Mouse (Mus musculus) intestine, embryonic 15.5 days (tissue): ENCODE data around the gene Amz1. TPM values are rescaled to one million over a fixed set of nuclear protein-coding genes. Genes with fewer than 3 reads are reported as not detected.
A peak's percentile ranks its signal among the peaks of the same experiment; 100 is the strongest.

Experiments
- ATAC-seq: fragments of 200-750 bp; cut with Nextera tagmentation; 2 replicates; pipeline ENCODE4 v1.8.0; 2017; ENCODE audit warnings: moderate TSS enrichment, moderate library complexity
- H3K27ac ChIP-seq: fragments of 300-500 bp; sonication (generic); 2 replicates; pipeline ENCODE4 v1.5.1; 2015; ENCODE audit warnings: mild to moderate bottlenecking, inconsistent platforms
- H3K27me3 ChIP-seq: fragments of 300-500 bp; sonication (generic); replicated peaks from 2 replicates; pipeline ENCODE4 v1.6.1; 2015; ENCODE audit warnings: inconsistent platforms
- H3K36me3 ChIP-seq: fragments of 300-500 bp; sonication (generic); 2 replicates; pipeline ENCODE4 v1.6.1; 2015; ENCODE audit warnings: inconsistent platforms
- H3K4me1 ChIP-seq: fragments of 300-500 bp; sonication (generic); replicated peaks from 2 replicates; pipeline ENCODE4 v1.6.1; 2015; ENCODE audit warnings: inconsistent platforms
- H3K4me2 ChIP-seq: fragments of 300-500 bp; sonication (generic); replicated peaks from 2 replicates; pipeline ENCODE4 v1.6.1; 2015; ENCODE audit warnings: mild to moderate bottlenecking, inconsistent platforms
- H3K4me3 ChIP-seq: fragments of 300-500 bp; sonication (generic); replicated peaks from 2 replicates; pipeline ENCODE4 v1.5.1; 2015; ENCODE audit warnings: inconsistent platforms
- H3K9ac ChIP-seq: fragments of 300-500 bp; sonication (generic); 2 replicates; pipeline ENCODE4 v1.6.1; 2015; ENCODE audit warnings: inconsistent platforms
- H3K9me3 ChIP-seq: fragments of 300-500 bp; sonication (generic); 2 replicates; pipeline ENCODE4 v1.6.1; 2016; ENCODE audit warnings: inconsistent platforms
- WGBS: fragments of 180-500 bp; shearing (Covaris S2); methylation state at CpG from one replicate; pipeline ENCODE4 v1.1.7; 2015; 5-methylcytosine and 5-hydroxymethylcytosine counted together
- polyA plus RNA-seq: library from polyadenylated mRNA; unstranded; fragments of >200 nt; fragmentation: Nextera tagmentation; extraction: Ambion mirVana; gene quantifications from 2 replicates; pipeline ENCODE4 v1.2.1, GENCODE M21; 2015

The Amz1 gene
- polyA plus RNA-seq, 1 experiment from 2014 or later, result 1.1 TPM

DNA sequence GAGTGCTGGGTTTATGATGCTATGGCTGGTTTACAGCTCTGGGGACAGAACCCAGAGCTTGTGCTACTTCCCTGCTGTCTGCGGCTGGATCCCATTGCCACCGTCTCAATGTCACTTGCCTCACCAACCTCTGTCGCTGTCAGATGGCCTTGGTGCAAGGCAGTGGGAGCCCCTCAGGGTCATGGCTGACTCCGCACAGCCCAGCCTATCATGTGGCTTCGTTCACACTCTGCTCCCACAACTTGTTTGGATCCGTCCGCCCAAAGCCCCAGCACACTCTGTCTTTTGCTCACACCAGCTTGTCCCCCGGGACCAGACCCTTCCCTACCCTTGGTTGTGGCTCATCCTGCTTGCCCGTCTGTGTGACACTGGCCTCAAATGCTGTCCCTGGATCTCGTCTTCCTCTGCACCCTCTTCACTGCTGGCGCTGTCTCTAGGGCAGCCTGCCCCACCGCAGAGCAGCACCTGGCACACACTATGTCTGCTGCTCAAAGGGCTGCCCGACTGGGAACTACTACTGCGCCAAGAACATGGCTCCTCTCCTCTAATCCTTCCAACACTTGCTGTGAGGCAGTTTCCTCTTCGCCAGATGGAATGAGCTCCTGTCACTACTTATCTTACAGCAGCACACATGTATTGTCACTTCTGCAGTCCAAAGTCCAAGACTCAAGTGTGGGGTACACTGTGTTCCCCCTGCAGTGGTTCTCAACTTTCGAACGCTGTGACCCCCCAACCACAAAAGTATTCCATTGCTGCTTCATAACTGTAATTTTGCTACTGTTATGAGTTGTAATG lies 3.2 kb downstream of the Amz1 start:
- H3K27me3 ChIP-seq, result no peaks in the 10 kb centered on the region
- ATAC-seq, result no peak
- 82% methylated on average over 17 of the region's 17 CpGs for WGBS
- no peak overlapping the region for H3K4me3 ChIP-seq
- H3K4me2 ChIP-seq, result no peak overlapping the region
- H3K9ac ChIP-seq, result no peak overlapping the region
- H3K27ac ChIP-seq, result no peak overlapping the region
- H3K9me3 ChIP-seq, result no peaks in the 10 kb centered on the region
- H3K4me1 ChIP-seq, result no peaks in the 10 kb centered on the region
- H3K36me3 ChIP-seq, result no peaks in the 10 kb centered on the region

DNA sequence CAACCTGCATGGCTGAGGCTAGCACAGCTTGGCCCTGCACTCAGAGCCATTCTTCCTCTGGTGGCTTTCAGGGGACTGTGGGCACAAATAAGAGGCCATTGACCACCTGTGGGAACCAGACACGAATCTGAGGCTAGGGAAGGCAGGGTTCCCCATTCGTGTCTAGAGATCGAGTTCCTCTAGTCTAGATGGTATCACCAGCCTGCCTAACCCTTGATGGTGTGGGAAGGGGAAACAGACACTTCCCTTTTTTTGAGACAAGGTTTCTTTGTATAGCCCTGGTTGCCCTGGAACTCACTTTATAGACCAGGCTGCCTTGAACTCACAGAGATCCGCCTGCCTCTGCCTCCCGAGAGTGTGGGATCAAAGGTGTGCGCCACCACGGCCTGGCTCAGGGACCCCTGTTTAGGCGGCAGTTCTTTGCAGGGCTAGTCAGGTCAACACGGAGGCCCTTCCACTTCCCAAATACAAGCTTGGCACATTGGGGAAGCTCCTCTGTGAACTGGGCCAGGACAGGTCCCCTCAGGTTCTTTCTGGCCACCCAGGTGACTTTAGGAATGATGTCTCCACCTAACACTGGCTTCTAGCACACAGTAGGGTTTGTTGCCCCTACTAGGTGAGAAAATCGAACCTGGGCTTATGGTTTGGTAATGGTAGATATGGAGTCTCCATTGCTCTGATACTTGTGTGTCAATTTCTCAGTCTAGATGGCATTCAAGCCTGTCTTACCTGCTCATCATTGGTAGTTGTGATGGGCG lies 7.3 kb downstream of the Amz1 start:
- ATAC-seq, result no peak
- H3K9me3 ChIP-seq, result no peaks in the 10 kb centered on the region
- no peak overlapping the region for H3K4me3 ChIP-seq
- H3K4me2 ChIP-seq, result no peak overlapping the region
- no peak overlapping the region for H3K9ac ChIP-seq
- H3K27me3 ChIP-seq, result peaks cover 9% of the 10 kb centered on the region
- WGBS, result 86% methylated on average over 11 of the region's 11 CpGs
- no peak overlapping the region for H3K27ac ChIP-seq
- no peaks in the 10 kb centered on the region for H3K36me3 ChIP-seq
- H3K4me1 ChIP-seq, result peaks cover 10% of the 10 kb centered on the region

DNA sequence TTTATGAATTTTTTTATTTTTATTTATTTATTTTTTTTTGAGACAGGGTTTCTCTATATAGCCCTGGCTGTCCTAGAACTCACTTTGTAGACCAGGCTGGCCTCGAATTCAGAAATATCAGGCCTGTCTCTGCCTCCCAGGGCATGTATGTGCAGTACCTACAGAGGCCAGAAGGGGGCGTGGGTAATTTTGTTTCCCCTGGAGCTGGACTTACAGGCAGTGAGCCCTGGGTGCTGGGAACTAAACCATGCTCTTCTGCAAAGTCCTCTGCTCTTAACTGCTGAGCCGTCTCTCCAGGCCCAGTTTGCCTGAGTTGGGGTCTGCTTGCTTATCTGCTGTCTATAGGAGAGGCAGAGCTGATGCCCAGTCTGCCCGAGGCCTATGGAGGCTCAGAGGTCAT lies 8.3 kb downstream of the Amz1 start:
- Histone ChIP-seq H3K36me3 (no peaks in the 10 kb centered on the region), H3K4me2 (no peak overlapping the region), H3K4me3 (no peak overlapping the region), H3K4me1 (peaks cover 13% of the 10 kb centered on the region), H3K9me3 (no peaks in the 10 kb centered on the region), H3K9ac (no peak overlapping the region), H3K27me3 (peaks cover 18% of the 10 kb centered on the region), H3K27ac (no peak overlapping the region)
- 64% methylated on average over 4 of the region's 4 CpGs for WGBS
- ATAC-seq, result no peak

DNA sequence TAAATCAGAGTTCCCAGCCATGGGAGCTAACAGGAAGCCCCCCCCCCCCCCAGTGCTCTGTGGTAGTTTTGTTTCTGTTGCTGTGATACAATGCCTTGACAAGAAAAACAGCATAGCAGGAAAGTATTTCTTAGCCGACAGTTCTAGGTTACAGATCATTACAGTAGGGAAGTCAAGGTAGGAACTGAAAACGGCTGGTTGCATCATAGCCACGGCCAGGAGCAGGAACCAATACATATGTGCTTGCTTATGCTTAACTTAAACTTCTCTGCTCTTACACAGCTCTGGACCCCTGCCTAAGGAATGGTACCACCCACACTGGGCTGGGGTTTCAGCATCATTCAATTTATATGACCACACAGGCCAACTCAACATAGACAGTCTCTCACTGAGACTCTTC lies 9.4 kb downstream of the Amz1 start:
- Histone ChIP-seq H3K27ac (no peak overlapping the region), H3K36me3 (no peaks in the 10 kb centered on the region)
- ATAC-seq, result no peak

DNA sequence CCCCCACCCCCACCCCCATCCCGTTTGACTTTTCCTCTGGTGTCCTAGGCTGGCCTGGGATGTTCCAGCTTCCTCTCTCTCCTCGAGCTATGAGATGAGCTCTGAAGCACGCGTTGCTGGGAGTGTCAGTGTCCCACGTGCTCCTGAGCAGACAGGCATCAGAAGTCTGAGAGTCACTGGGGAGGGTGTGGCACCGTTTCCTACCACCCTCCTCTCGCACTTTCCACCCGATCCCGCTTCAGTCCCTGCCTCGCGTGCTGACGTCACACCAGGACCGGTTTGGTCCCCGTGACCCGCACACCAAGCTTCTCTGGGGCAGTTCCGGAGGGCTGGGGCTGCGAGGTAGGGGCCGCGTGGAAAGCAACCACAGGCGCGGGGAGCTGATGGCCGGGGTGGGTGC lies 11.4 kb downstream of the Amz1 start:
- 1% methylated on average over 19 of the region's 22 CpGs for WGBS
- Histone ChIP-seq H3K4me2 (peak overlapping the region; percentile 84), H3K9me3 (no peaks in the 10 kb centered on the region), H3K4me3 (peak overlapping the region; percentile 34), H3K4me1 (peaks cover 14% of the 10 kb centered on the region), H3K27ac (no peak overlapping the region), H3K27me3 (peaks cover 21% of the 10 kb centered on the region), H3K36me3 (no peaks in the 10 kb centered on the region), H3K9ac (peak overlapping the region; percentile 29)
- peak; percentile 67 for ATAC-seq

More for the DNA sequence above, 9.4 kb downstream of the Amz1 start:
- Histone ChIP-seq H3K9me3 (no peaks in the 10 kb centered on the region), H3K4me1 (peaks cover 14% of the 10 kb centered on the region), H3K4me3 (no peak overlapping the region), H3K9ac (no peak overlapping the region), H3K4me2 (no peak overlapping the region), H3K27me3 (peaks cover 21% of the 10 kb centered on the region)
- 65% methylated on average over 3 of the region's 3 CpGs for WGBS

DNA sequence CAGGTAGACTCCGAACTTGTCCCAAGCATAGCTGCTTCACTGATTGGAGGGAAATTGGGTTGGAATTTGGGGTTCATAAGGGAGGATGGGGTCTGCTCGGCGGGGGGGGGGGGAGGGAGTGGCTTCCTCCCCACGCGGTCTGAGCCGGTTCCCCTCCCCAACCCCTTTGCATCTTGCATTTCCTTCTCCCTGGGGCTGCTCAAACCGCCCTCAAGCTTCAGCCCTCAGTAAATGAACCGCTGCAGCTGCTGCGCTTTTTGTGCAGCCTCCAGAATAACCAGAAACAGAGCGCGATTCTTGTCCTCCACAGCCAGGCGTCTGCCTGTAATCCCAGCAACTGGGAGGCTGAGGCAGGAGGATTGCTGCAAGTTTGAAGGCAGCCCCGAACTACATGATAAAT lies 12.2 kb downstream of the Amz1 start:
- H3K4me2 ChIP-seq, result peak overlapping the region; percentile 84
- 0 out of 2 replicates have a peak overlapping the region, but pooled peaks have one; percentile 34 for H3K4me3 ChIP-seq
- ATAC-seq, result peak; percentile 21; the same call in 1 of the 2 replicates

DNA sequence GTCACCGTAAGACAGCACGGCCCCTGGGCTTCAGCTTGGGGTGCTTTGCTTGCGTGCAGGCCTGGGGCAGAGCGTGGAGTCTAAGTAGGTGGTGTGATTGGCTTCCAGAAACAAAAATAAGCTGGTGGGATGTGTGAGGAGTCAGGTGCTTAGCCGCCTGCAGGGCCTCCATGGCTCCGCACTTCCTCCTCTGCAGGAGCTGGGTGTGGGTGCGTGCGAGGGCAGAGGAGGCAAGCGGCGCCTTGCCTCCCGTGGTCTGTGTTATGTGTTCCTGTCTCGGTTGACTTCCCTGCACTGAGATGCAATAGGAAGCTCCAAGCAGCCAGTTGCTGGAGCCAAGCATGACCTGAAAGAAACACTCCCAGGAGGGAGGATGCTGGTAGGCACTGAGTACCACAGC lies 15.9 kb downstream of the Amz1 start:
- peaks cover 14% of the 10 kb centered on the region for H3K4me1 ChIP-seq
- no peak for ATAC-seq
- no peak overlapping the region for H3K9ac ChIP-seq
- WGBS, result 79% methylated on average over 12 of the region's 12 CpGs
- no peaks in the 10 kb centered on the region for H3K9me3 ChIP-seq
- H3K4me3 ChIP-seq, result no peak overlapping the region
- H3K4me2 ChIP-seq, result no peak overlapping the region
- H3K36me3 ChIP-seq, result no peaks in the 10 kb centered on the region
- H3K27ac ChIP-seq, result no peak overlapping the region
- H3K27me3 ChIP-seq, result peaks cover 21% of the 10 kb centered on the region

More for the DNA sequence above, 12.2 kb downstream of the Amz1 start:
- Histone ChIP-seq H3K9me3 (no peaks in the 10 kb centered on the region), H3K9ac (no peak overlapping the region), H3K27me3 (peaks cover 21% of the 10 kb centered on the region), H3K4me1 (peaks cover 14% of the 10 kb centered on the region), H3K27ac (no peak overlapping the region), H3K36me3 (no peaks in the 10 kb centered on the region)
- 20% methylated on average over 11 of the region's 13 CpGs for WGBS

DNA sequence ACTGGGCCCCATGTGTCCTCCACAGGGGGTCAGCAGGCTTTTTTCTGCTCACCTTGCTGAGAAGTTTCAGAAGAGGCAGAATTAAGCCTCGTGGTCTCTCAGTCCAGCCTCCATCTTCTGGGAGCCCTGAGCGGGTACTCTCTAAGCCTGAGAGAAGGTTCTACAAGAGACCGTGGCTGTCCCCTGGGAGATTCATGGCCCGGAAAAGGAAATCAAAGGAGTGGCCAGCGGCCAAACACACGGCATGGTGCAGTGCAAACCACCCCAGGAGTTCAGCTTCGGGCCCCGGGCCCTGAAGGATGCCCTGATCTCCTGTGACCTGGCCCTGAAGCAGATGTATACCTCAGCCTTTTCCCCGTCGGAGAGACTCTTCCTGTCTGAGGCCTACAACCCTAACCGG lies 17.1 kb downstream of the Amz1 start:
- Histone ChIP-seq H3K4me3 (no peak overlapping the region), H3K4me1 (0 out of 2 replicates have a peak, but pooled peaks cover 4% of the 10 kb centered on the region), H3K4me2 (no peak overlapping the region), H3K9ac (no peak overlapping the region), H3K9me3 (no peaks in the 10 kb centered on the region), H3K27ac (no peak overlapping the region), H3K27me3 (peaks cover 14% of the 10 kb centered on the region), H3K36me3 (no peaks in the 10 kb centered on the region)
- no peak for ATAC-seq
- WGBS, result 74% methylated on average over 11 of the region's 11 CpGs

DNA sequence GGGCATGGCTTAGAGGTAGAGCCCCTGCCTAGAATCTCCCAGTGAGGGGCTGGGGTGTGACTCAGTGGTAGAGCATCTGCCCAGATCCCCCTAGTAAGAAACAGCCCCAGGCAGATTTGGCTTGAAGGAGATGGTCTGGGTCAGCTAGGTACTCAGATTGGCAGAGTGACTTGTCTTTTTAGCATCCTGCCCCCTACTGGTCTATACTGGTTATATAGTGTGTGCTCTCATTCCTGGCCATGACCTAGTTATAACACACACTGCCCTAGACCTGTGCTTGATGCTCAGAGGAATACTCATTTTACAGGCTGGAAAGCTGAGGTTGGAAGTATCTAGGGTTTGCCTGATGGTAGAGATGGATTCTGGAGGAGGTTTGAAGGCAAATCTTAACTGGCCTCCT lies 17.9 kb downstream of the Amz1 start:
- no peak overlapping the region for H3K4me2 ChIP-seq
- H3K4me1 ChIP-seq, result 0 out of 2 replicates have a peak, but pooled peaks cover 4% of the 10 kb centered on the region
- H3K27me3 ChIP-seq, result peaks cover 6% of the 10 kb centered on the region; the same call in 1 of the 2 replicates
- no peaks in the 10 kb centered on the region for H3K9me3 ChIP-seq
- ATAC-seq, result no peak
- H3K4me3 ChIP-seq, result no peak overlapping the region
- no peak overlapping the region for H3K9ac ChIP-seq
- H3K36me3 ChIP-seq, result no peaks in the 10 kb centered on the region
- no peak overlapping the region for H3K27ac ChIP-seq

DNA sequence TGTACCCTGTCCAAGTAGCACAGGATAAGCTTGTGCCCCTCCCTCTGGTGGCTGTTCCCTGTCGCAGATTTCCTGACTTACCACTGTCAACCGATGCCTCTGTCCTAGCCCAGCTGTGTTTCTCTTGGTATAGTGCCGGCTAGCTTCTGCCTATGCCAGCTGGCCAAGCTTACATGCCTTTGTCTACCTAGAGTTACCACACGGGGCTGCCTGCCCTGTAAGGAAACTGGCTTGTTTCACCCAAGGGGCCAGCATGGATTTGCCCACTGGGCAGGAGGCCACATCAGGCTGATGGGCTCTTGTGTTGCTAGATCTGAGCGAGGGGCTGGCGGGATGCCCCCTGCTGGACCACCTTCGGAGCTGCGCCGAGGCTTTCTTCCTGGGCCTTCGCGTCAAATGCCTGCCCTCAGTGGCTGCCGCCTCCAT lies 19.8 kb downstream of the Amz1 start:
- H3K4me1 ChIP-seq, result no peaks in the 10 kb centered on the region
- no peak for ATAC-seq
- no peaks in the 10 kb centered on the region for H3K36me3 ChIP-seq
- no peak overlapping the region for H3K4me2 ChIP-seq
- H3K27ac ChIP-seq, result no peak overlapping the region
- no peaks in the 10 kb centered on the region for H3K9me3 ChIP-seq
- WGBS, result 33% methylated on average over 12 of the region's 12 CpGs
- H3K9ac ChIP-seq, result no peak overlapping the region
- no peak overlapping the region for H3K4me3 ChIP-seq
- H3K27me3 ChIP-seq, result no peaks in the 10 kb centered on the region

DNA sequence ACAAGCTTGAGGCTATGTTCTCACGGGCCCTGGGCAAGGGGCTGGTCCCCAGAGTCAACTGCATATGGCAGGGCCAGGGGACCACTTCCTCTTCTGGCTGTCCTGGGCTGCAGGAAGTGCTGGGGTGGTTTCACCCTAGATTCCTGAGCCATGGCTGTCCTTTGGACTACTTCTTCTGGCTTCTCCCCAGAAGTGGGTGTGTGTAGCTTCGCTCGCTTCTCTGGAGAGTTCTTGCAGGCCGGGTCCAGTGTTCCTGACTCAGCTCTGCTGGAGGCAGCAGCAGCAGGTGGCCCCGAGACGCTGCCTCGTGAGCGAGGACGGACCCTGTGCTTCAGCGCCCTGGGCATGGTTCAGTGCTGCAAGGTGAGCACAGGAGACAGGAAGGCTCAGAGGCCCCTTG lies 24.5 kb downstream of the Amz1 start:
- Histone ChIP-seq H3K9ac (no peak overlapping the region), H3K4me2 (no peak overlapping the region), H3K9me3 (no peaks in the 10 kb centered on the region), H3K36me3 (no peaks in the 10 kb centered on the region), H3K4me1 (no peaks in the 10 kb centered on the region; the same call in 1 of the 2 replicates), H3K27me3 (no peaks in the 10 kb centered on the region), H3K4me3 (no peak overlapping the region), H3K27ac (no peak overlapping the region)
- WGBS, result 74% methylated on average over 10 of the region's 10 CpGs
- ATAC-seq, result no peak

DNA sequence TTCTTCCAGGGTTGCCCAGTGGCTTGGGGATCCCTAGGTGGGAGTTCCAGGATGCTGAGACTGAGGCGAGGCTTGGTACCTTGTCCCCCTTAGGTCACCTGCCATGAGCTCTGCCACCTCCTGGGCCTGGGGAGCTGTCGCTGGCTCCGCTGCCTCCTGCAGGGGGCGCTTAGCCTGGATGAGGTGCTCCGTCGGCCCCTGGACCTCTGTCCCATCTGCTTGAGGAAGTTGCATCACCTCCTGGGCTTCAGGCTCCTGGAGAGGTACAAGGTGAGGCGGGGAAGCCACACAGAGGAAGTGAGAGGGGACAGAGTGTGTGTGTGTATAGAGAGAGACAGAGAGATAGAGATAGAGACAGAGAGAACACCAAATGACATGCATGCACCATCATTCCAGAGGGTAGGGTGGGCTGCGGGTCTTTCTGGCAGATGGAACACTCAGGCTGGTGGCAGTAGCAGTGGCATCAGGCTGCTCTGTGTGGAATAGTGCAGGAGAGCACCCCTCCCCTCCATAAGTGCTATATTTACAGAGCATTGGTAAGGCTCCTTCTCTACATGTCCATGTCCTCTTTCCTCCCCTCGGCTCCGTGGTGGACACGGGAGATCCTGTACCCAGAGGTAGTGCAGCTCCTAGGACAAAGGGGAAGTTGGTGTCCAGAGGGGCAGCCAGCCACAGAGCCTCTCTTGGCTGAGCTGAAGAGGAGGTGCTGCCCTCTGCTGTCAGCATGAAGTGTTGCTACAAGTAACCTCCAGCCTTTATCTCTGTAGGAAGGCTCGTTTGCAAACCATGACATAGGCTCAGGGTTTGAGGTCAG lies 25.3 kb downstream of the Amz1 start:
- H3K36me3 ChIP-seq, result no peaks in the 10 kb centered on the region
- no peak overlapping the region for H3K27ac ChIP-seq
- peak; percentile 87 for ATAC-seq
- H3K9ac ChIP-seq, result no peak overlapping the region
- H3K4me2 ChIP-seq, result peak overlapping the region; percentile 53
- peak overlapping the region; percentile 24 for H3K4me3 ChIP-seq
- H3K9me3 ChIP-seq, result no peaks in the 10 kb centered on the region
- H3K4me1 ChIP-seq, result no peaks in the 10 kb centered on the region; the same call in 1 of the 2 replicates
- no peaks in the 10 kb centered on the region for H3K27me3 ChIP-seq
- WGBS, result 16% methylated on average over 12 of the region's 12 CpGs
